Mouse (Mus musculus): Measurements from ENCODE around the gene Golim4. TPM values are rescaled to one million over a fixed set of nuclear protein-coding genes. Genes with fewer than 3 reads are reported as not detected.

Golim4 gene
- polyA plus RNA-seq, 1 experiment from 2014 or later, result 20.5 TPM

- no peaks in the 10 kb centered on the region for H3K4me1 ChIP-seq (ENCODE audit: control insufficient read depth, insufficient read depth, low read depth, low read length)
- no peak overlapping the region for H3K9ac ChIP-seq (ENCODE audit: low read depth, low read length)
- H3K4me3 ChIP-seq (ENCODE audit: low read length), result no peak overlapping the region
- no peaks in the 10 kb centered on the region for H3K9me3 ChIP-seq (ENCODE audit: control insufficient read depth, low read length)
- WGBS, result 92% methylated on average over 3 of the region's 3 CpGs
- ATAC-seq, result no peak
- H3K27ac ChIP-seq (ENCODE audit: low read depth, low read length), result no peak overlapping the region
- H3K27me3 ChIP-seq (replicated peaks; ENCODE audit: control insufficient read depth, insufficient read depth, low read length), result no peaks in the 10 kb centered on the region
- H3K4me2 ChIP-seq (ENCODE audit: low read length), result no peak overlapping the region
- peaks cover 5% of the 10 kb centered on the region; the same call in 1 of the 2 replicates for H3K36me3 ChIP-seq (ENCODE audit: control insufficient read depth, insufficient read depth, low read length)
Measured at GRCm38 (mm10) chr3:75891581-75891980, 65.2 kb downstream of the Golim4 start.

- H3K27ac ChIP-seq (ENCODE audit: low read depth, low read length), result no peak overlapping the region
- 100% methylated on average over 1 of the region's 1 CpGs for WGBS
- ATAC-seq, result no peak
- H3K4me1 ChIP-seq (ENCODE audit: control insufficient read depth, insufficient read depth, low read depth, low read length), result no peaks in the 10 kb centered on the region
- H3K36me3 ChIP-seq (ENCODE audit: control insufficient read depth, insufficient read depth, low read length), result peaks cover 8% of the 10 kb centered on the region; the same call in 1 of the 2 replicates
- H3K27me3 ChIP-seq (replicated peaks; ENCODE audit: control insufficient read depth, insufficient read depth, low read length), result no peaks in the 10 kb centered on the region
- no peak overlapping the region for H3K9ac ChIP-seq (ENCODE audit: low read depth, low read length)
- H3K4me2 ChIP-seq (ENCODE audit: low read length), result no peak overlapping the region
- H3K9me3 ChIP-seq (ENCODE audit: control insufficient read depth, low read length), result no peaks in the 10 kb centered on the region
- no peak overlapping the region for H3K4me3 ChIP-seq (ENCODE audit: low read length)
Measured at GRCm38 (mm10) chr3:75889323-75889722, 67.4 kb downstream of the Golim4 start.

- H3K27ac ChIP-seq (ENCODE audit: low read depth, low read length), result no peak overlapping the region
- H3K9me3 ChIP-seq (ENCODE audit: control insufficient read depth, low read length), result no peaks in the 10 kb centered on the region
- no peak overlapping the region for H3K4me2 ChIP-seq (ENCODE audit: low read length)
- no peaks in the 10 kb centered on the region for H3K4me1 ChIP-seq (ENCODE audit: control insufficient read depth, insufficient read depth, low read depth, low read length)
- WGBS, result 100% methylated on average over 1 of the region's 1 CpGs
- H3K4me3 ChIP-seq (ENCODE audit: low read length), result no peak overlapping the region
- no peaks in the 10 kb centered on the region for H3K27me3 ChIP-seq (replicated peaks; ENCODE audit: control insufficient read depth, insufficient read depth, low read length)
- H3K9ac ChIP-seq (ENCODE audit: low read depth, low read length), result no peak overlapping the region
- ATAC-seq, result no peak
- peaks cover 8% of the 10 kb centered on the region; the same call in 1 of the 2 replicates for H3K36me3 ChIP-seq (ENCODE audit: control insufficient read depth, insufficient read depth, low read length)
Measured at GRCm38 (mm10) chr3:75881582-75881981, 75.2 kb downstream of the Golim4 start.

- no peaks in the 10 kb centered on the region for H3K4me1 ChIP-seq (ENCODE audit: control insufficient read depth, insufficient read depth, low read depth, low read length)
- WGBS, result 90% methylated on average over 2 of the region's 2 CpGs
Measured at GRCm38 (mm10) chr3:75879269-75879668, 77.5 kb downstream of the Golim4 start.

GRCm38 (mm10) chr3:75868886-75869285 lies 87.9 kb downstream of the Golim4 start:
- no peaks in the 10 kb centered on the region for H3K4me1 ChIP-seq (ENCODE audit: control insufficient read depth, insufficient read depth, low read depth, low read length)
- H3K4me2 ChIP-seq (ENCODE audit: low read length), result no peak overlapping the region
- 62% methylated on average over 1 of the region's 1 CpGs for WGBS
- H3K36me3 ChIP-seq (ENCODE audit: control insufficient read depth, insufficient read depth, low read length), result no peaks in the 10 kb centered on the region; the same call in 1 of the 2 replicates
- no peak overlapping the region for H3K27ac ChIP-seq (ENCODE audit: low read depth, low read length)
- H3K9me3 ChIP-seq (ENCODE audit: control insufficient read depth, low read length), result no peaks in the 10 kb centered on the region
- H3K27me3 ChIP-seq (replicated peaks; ENCODE audit: control insufficient read depth, insufficient read depth, low read length), result no peaks in the 10 kb centered on the region
- no peak overlapping the region for H3K4me3 ChIP-seq (ENCODE audit: low read length)
- no peak overlapping the region for H3K9ac ChIP-seq (ENCODE audit: low read depth, low read length)
- ATAC-seq, result no peak

More at GRCm38 (mm10) chr3:75879269-75879668, 77.5 kb downstream of the Golim4 start:
- no peak overlapping the region for H3K9ac ChIP-seq (ENCODE audit: low read depth, low read length)
- H3K9me3 ChIP-seq (ENCODE audit: control insufficient read depth, low read length), result no peaks in the 10 kb centered on the region
- H3K4me3 ChIP-seq (ENCODE audit: low read length), result no peak overlapping the region
- H3K4me2 ChIP-seq (ENCODE audit: low read length), result no peak overlapping the region
- peaks cover 5% of the 10 kb centered on the region; the same call in 1 of the 2 replicates for H3K36me3 ChIP-seq (ENCODE audit: control insufficient read depth, insufficient read depth, low read length)
- ATAC-seq, result no peak
- no peak overlapping the region for H3K27ac ChIP-seq (ENCODE audit: low read depth, low read length)
- no peaks in the 10 kb centered on the region for H3K27me3 ChIP-seq (replicated peaks; ENCODE audit: control insufficient read depth, insufficient read depth, low read length)

- Histone ChIP-seq H3K4me2 (ENCODE audit: low read length) (no peak overlapping the region), H3K9ac (ENCODE audit: low read depth, low read length) (no peak overlapping the region), H3K4me1 (ENCODE audit: control insufficient read depth, insufficient read depth, low read depth, low read length) (no peaks in the 10 kb centered on the region), H3K4me3 (ENCODE audit: low read length) (no peak overlapping the region), H3K27ac (ENCODE audit: low read depth, low read length) (no peak overlapping the region), H3K27me3 (replicated peaks; ENCODE audit: control insufficient read depth, insufficient read depth, low read length) (no peaks in the 10 kb centered on the region), H3K36me3 (ENCODE audit: control insufficient read depth, insufficient read depth, low read length) (no peaks in the 10 kb centered on the region), H3K9me3 (ENCODE audit: control insufficient read depth, low read length) (no peaks in the 10 kb centered on the region)
- no peak for ATAC-seq
- 33% methylated on average over 2 of the region's 2 CpGs for WGBS
Measured at GRCm38 (mm10) chr3:75864203-75864602, 92.5 kb downstream of the Golim4 start.

- Histone ChIP-seq H3K9me3 (ENCODE audit: control insufficient read depth, low read length) (no peaks in the 10 kb centered on the region), H3K4me2 (ENCODE audit: low read length) (no peak overlapping the region), H3K27ac (ENCODE audit: low read depth, low read length) (no peak overlapping the region), H3K4me3 (ENCODE audit: low read length) (no peak overlapping the region), H3K27me3 (replicated peaks; ENCODE audit: control insufficient read depth, insufficient read depth, low read length) (no peaks in the 10 kb centered on the region), H3K9ac (ENCODE audit: low read depth, low read length) (no peak overlapping the region), H3K4me1 (ENCODE audit: control insufficient read depth, insufficient read depth, low read depth, low read length) (no peaks in the 10 kb centered on the region), H3K36me3 (ENCODE audit: control insufficient read depth, insufficient read depth, low read length) (no peaks in the 10 kb centered on the region)
- WGBS, result 30% methylated on average over 4 of the region's 4 CpGs
- no peak for ATAC-seq
Measured at GRCm38 (mm10) chr3:75861677-75862076, 95.1 kb downstream of the Golim4 start.

GRCm38 (mm10) chr3:75860760-75861159 lies 96.0 kb downstream of the Golim4 start:
- Histone ChIP-seq H3K4me1 (ENCODE audit: control insufficient read depth, insufficient read depth, low read depth, low read length) (no peaks in the 10 kb centered on the region), H3K27ac (ENCODE audit: low read depth, low read length) (no peak overlapping the region), H3K36me3 (ENCODE audit: control insufficient read depth, insufficient read depth, low read length) (no peaks in the 10 kb centered on the region), H3K4me2 (ENCODE audit: low read length) (no peak overlapping the region), H3K9ac (ENCODE audit: low read depth, low read length) (no peak overlapping the region), H3K27me3 (replicated peaks; ENCODE audit: control insufficient read depth, insufficient read depth, low read length) (no peaks in the 10 kb centered on the region), H3K9me3 (ENCODE audit: control insufficient read depth, low read length) (no peaks in the 10 kb centered on the region), H3K4me3 (ENCODE audit: low read length) (no peak overlapping the region)
- 76% methylated on average over 12 of the region's 12 CpGs for WGBS
- ATAC-seq, result no peak

GRCm38 (mm10) chr3:75835286-75835967 lies 121.3 kb downstream of the Golim4 start:
- Histone ChIP-seq H3K4me1 (ENCODE audit: control insufficient read depth, insufficient read depth, low read depth, low read length) (no peaks in the 10 kb centered on the region), H3K9ac (ENCODE audit: low read depth, low read length) (no peak overlapping the region), H3K4me3 (ENCODE audit: low read length) (no peak overlapping the region), H3K9me3 (ENCODE audit: control insufficient read depth, low read length) (no peaks in the 10 kb centered on the region), H3K4me2 (ENCODE audit: low read length) (no peak overlapping the region), H3K36me3 (ENCODE audit: control insufficient read depth, insufficient read depth, low read length) (no peaks in the 10 kb centered on the region), H3K27me3 (replicated peaks; ENCODE audit: control insufficient read depth, insufficient read depth, low read length) (no peaks in the 10 kb centered on the region), H3K27ac (ENCODE audit: low read depth, low read length) (no peak overlapping the region)
- ATAC-seq, result no peak
- 91% methylated on average over 5 of the region's 5 CpGs for WGBS
